Mouse (Mus musculus) G1E (cell line): Measurements from ENCODE around the gene Atg14.

ENCODE experiments used
- CTCF ChIP-seq: IDR thresholded peaks from 2 replicates; pipeline ENCODE4 v1.5.1; 2012; ENCODE audit warnings: low read depth, low read length, inconsistent platforms, mixed read lengths
- GATA1 ChIP-seq: IDR thresholded peaks from 2 replicates; pipeline ENCODE4 v1.6.1; 2012; ENCODE audit warnings: borderline replicate concordance, low read length, inconsistent platforms, mixed read lengths
- GATA2 ChIP-seq: IDR thresholded peaks from 2 replicates; pipeline ENCODE4 v1.6.1; 2012; ENCODE audit warnings: low read depth, low read length, inconsistent platforms, borderline replicate concordance
- POLR2AphosphoS5 ChIP-seq: IDR thresholded peaks from 2 replicates; pipeline ENCODE4 v1.6.1; 2012; ENCODE audit warnings: low read depth, low read length, inconsistent platforms; ENCODE audit not compliant: insufficient replicate concordance
- TAL1 ChIP-seq: conservative IDR thresholded peaks from 2 replicates; pipeline ENCODE4 v1.6.1; 2012; ENCODE audit warnings: low read depth, low read length, inconsistent platforms, mixed read lengths

GRCm38 (mm10) chr14:47581280-47581679 is 10.8 kb upstream of the Atg14 start:
- no peak for TF ChIP-seq CTCF
- TF ChIP-seq TAL1 = no peak
- TF ChIP-seq POLR2AphosphoS5 = no peak
- TF ChIP-seq GATA1 = no peak
- no peak for TF ChIP-seq GATA2
